Mouse (Mus musculus) forebrain, embryonic 16.5 days (tissue): ENCODE data around the gene Kif3c. TPM values are rescaled to one million over a fixed set of nuclear protein-coding genes. Genes with fewer than 3 reads are reported as not detected.

ENCODE experiments used
- ATAC-seq: fragments of 200-750 bp; cut with Nextera tagmentation; 2 replicates; pipeline ENCODE4 v1.8.0; 2017; ENCODE audit warnings: mild to moderate bottlenecking, moderate library complexity
- H3K27ac ChIP-seq: fragments of 300-500 bp; sonication (generic); 2 replicates; pipeline ENCODE4 v1.5.1; 2014; ENCODE audit warnings: low read length, control low read depth
- H3K27me3 ChIP-seq: fragments of 300-500 bp; sonication (generic); replicated peaks from 2 replicates; pipeline ENCODE4 v1.6.1; 2014; ENCODE audit warnings: low read length; ENCODE audit not compliant: control insufficient read depth, insufficient read depth
- H3K36me3 ChIP-seq: fragments of 300-500 bp; sonication (generic); 2 replicates; pipeline ENCODE4 v1.6.1; 2014; ENCODE audit not compliant: control insufficient read depth, insufficient read depth
- H3K4me1 ChIP-seq: fragments of 300-500 bp; sonication (generic); replicated peaks from 2 replicates; pipeline ENCODE4 v1.6.1; 2014; ENCODE audit warnings: low read length; ENCODE audit not compliant: control insufficient read depth, insufficient read depth
- H3K4me2 ChIP-seq: fragments of 300-500 bp; sonication (generic); 2 replicates; pipeline ENCODE4 v1.6.1; 2014; ENCODE audit warnings: mild to moderate bottlenecking, low read length, control low read depth
- H3K4me3 ChIP-seq: fragments of 300-500 bp; sonication (generic); replicated peaks from 2 replicates; pipeline ENCODE4 v1.5.1; 2014; ENCODE audit warnings: mild to moderate bottlenecking, low read length, control low read depth
- H3K9ac ChIP-seq: fragments of 300-500 bp; sonication (generic); replicated peaks from 2 replicates; pipeline ENCODE4 v1.6.1; 2014; ENCODE audit warnings: low read depth, low read length, control low read depth
- H3K9me3 ChIP-seq: fragments of 300-500 bp; sonication (generic); 2 replicates; pipeline ENCODE4 v1.6.1; 2016; ENCODE audit warnings: low read length; ENCODE audit not compliant: control insufficient read depth
- WGBS: fragments of 180-500 bp; shearing (Covaris S2); extraction: QIAGEN DNeasy Blood & Tissue Kit; methylation state at CpG from one replicate; pipeline ENCODE4 v1.1.7; 2014; 5-methylcytosine and 5-hydroxymethylcytosine counted together
- polyA plus RNA-seq: library from polyadenylated mRNA; unstranded; fragments of >200 nt; fragmentation: Nextera tagmentation; extraction: Ambion mirVana; gene quantifications from 2 replicates; pipeline ENCODE4 v1.2.1, GENCODE M21; 2015

Gene Kif3c
- polyA plus RNA-seq, 1 experiment from 2014 or later = 118 TPM

- ATAC-seq = no peak
- Histone ChIP-seq H3K27ac (no peak overlapping the region), H3K4me2 (no peak overlapping the region), H3K36me3 (no peaks in the 10 kb centered on the region), H3K9ac (no peak overlapping the region), H3K4me1 (no peaks in the 10 kb centered on the region), H3K4me3 (no peak overlapping the region), H3K27me3 (no peaks in the 10 kb centered on the region), H3K9me3 (no peaks in the 10 kb centered on the region)
- 87% methylated on average over 5 of the region's 5 CpGs for WGBS
Observed at GRCm38 (mm10) chr12:3345038-3345437, 19.9 kb upstream of the Kif3c start.

- ATAC-seq = no peak
- no peaks in the 10 kb centered on the region for H3K36me3 ChIP-seq
- H3K27ac ChIP-seq = no peak overlapping the region
- no peaks in the 10 kb centered on the region for H3K27me3 ChIP-seq
- no peak overlapping the region for H3K9ac ChIP-seq
- H3K4me3 ChIP-seq = no peak overlapping the region
- no peaks in the 10 kb centered on the region for H3K9me3 ChIP-seq
- H3K4me2 ChIP-seq = no peak overlapping the region
- no peaks in the 10 kb centered on the region for H3K4me1 ChIP-seq
Observed at GRCm38 (mm10) chr12:3347682-3348081, 17.2 kb upstream of the Kif3c start.

- no peaks in the 10 kb centered on the region for H3K27me3 ChIP-seq
- WGBS = 71% methylated on average over 2 of the region's 3 CpGs
- no peak for ATAC-seq
- no peak overlapping the region for H3K4me2 ChIP-seq
- H3K9me3 ChIP-seq = no peaks in the 10 kb centered on the region
- H3K4me3 ChIP-seq = no peak overlapping the region
- no peaks in the 10 kb centered on the region for H3K4me1 ChIP-seq
- no peak overlapping the region for H3K27ac ChIP-seq
- no peak overlapping the region for H3K9ac ChIP-seq
- H3K36me3 ChIP-seq = no peaks in the 10 kb centered on the region
Observed at GRCm38 (mm10) chr12:3349387-3349786, 15.5 kb upstream of the Kif3c start.

GRCm38 (mm10) chr12:3350136-3350535, 14.8 kb upstream of the Kif3c start:
- Histone ChIP-seq H3K36me3 (no peaks in the 10 kb centered on the region), H3K4me1 (no peaks in the 10 kb centered on the region), H3K9ac (no peak overlapping the region), H3K27ac (no peak overlapping the region), H3K4me2 (no peak overlapping the region), H3K9me3 (no peaks in the 10 kb centered on the region), H3K4me3 (no peak overlapping the region), H3K27me3 (no peaks in the 10 kb centered on the region)
- ATAC-seq = no peak
- 83% methylated on average over 5 of the region's 5 CpGs for WGBS

- Histone ChIP-seq H3K9me3 (no peaks in the 10 kb centered on the region), H3K4me3 (no peak overlapping the region), H3K36me3 (no peaks in the 10 kb centered on the region), H3K4me1 (no peaks in the 10 kb centered on the region), H3K4me2 (no peak overlapping the region), H3K9ac (no peak overlapping the region), H3K27me3 (no peaks in the 10 kb centered on the region), H3K27ac (no peak overlapping the region)
- 83% methylated on average over 6 of the region's 6 CpGs for WGBS
- no peak for ATAC-seq
Observed at GRCm38 (mm10) chr12:3352216-3352615, 12.7 kb upstream of the Kif3c start.

- ATAC-seq = no peak
- no peak overlapping the region for H3K4me2 ChIP-seq
- no peaks in the 10 kb centered on the region for H3K9me3 ChIP-seq
- 86% methylated on average over 8 of the region's 8 CpGs for WGBS
- no peak overlapping the region for H3K4me3 ChIP-seq
- H3K27me3 ChIP-seq = no peaks in the 10 kb centered on the region
- no peak overlapping the region for H3K27ac ChIP-seq
- H3K4me1 ChIP-seq = no peaks in the 10 kb centered on the region
- H3K36me3 ChIP-seq = no peaks in the 10 kb centered on the region
- no peak overlapping the region for H3K9ac ChIP-seq
Observed at GRCm38 (mm10) chr12:3355068-3355467, 9.9 kb upstream of the Kif3c start.

GRCm38 (mm10) chr12:3356824-3357223, 8.1 kb upstream of the Kif3c start:
- no peak for ATAC-seq
- Histone ChIP-seq H3K9ac (no peak overlapping the region), H3K27ac (no peak overlapping the region), H3K9me3 (no peaks in the 10 kb centered on the region), H3K27me3 (no peaks in the 10 kb centered on the region), H3K4me2 (no peak overlapping the region; the same call in 1 of the 2 replicates), H3K36me3 (no peaks in the 10 kb centered on the region), H3K4me1 (no peaks in the 10 kb centered on the region), H3K4me3 (peak overlapping the region; percentile 18; the same call in 1 of the 2 replicates)
- WGBS = 67% methylated on average over 16 of the region's 16 CpGs

- Histone ChIP-seq H3K4me3 (no peak overlapping the region), H3K4me2 (no peak overlapping the region), H3K36me3 (no peaks in the 10 kb centered on the region), H3K9me3 (no peaks in the 10 kb centered on the region), H3K27ac (no peak overlapping the region), H3K4me1 (no peaks in the 10 kb centered on the region), H3K9ac (no peak overlapping the region), H3K27me3 (no peaks in the 10 kb centered on the region)
- WGBS = 19% methylated on average over 3 of the region's 3 CpGs
- ATAC-seq = peak; percentile 32; the same call in 1 of the 2 replicates
Observed at GRCm38 (mm10) chr12:3359302-3359701, 5.6 kb upstream of the Kif3c start.

- Histone ChIP-seq H3K27me3 (no peaks in the 10 kb centered on the region), H3K4me2 (no peak overlapping the region), H3K4me3 (no peak overlapping the region), H3K4me1 (0 out of 2 replicates have a peak, but pooled peaks cover 2% of the 10 kb centered on the region), H3K27ac (no peak overlapping the region), H3K36me3 (no peaks in the 10 kb centered on the region), H3K9ac (no peak overlapping the region), H3K9me3 (no peaks in the 10 kb centered on the region)
- ATAC-seq = no peak
- WGBS = 87% methylated on average over 2 of the region's 2 CpGs
Observed at GRCm38 (mm10) chr12:3360043-3360442, 4.9 kb upstream of the Kif3c start.

DNA sequence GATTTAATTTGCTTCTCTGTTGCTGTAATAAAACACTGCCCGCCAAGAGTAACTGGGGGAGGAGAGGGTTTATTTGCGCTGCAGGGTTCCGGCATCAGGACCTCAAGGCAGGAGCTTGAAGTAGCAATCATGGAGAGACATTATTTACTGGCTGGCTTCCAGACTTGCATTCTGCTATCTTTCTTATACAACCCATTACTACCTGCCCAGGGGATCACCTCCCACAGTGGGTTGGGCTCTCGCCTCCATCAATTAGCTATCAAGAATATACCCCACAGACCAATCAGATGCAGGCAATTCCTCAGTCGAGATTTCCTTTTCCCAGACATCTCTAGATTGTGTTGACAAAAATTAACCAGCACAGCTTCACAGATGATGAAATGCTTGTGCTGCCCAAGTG, 856 bp upstream of the Kif3c start:
- Histone ChIP-seq H3K9ac (no peak overlapping the region), H3K36me3 (peaks cover 13% of the 10 kb centered on the region; the same call in 1 of the 2 replicates), H3K9me3 (0 out of 2 replicates have a peak, but pooled peaks cover 5% of the 10 kb centered on the region), H3K27ac (peak overlapping the region; percentile 98), H3K4me2 (no peak overlapping the region), H3K4me1 (peaks cover 33% of the 10 kb centered on the region), H3K4me3 (no peak overlapping the region), H3K27me3 (no peaks in the 10 kb centered on the region)
- no peak for ATAC-seq
- 88% methylated on average over 5 of the region's 5 CpGs for WGBS
